In the genomic region with DNA sequence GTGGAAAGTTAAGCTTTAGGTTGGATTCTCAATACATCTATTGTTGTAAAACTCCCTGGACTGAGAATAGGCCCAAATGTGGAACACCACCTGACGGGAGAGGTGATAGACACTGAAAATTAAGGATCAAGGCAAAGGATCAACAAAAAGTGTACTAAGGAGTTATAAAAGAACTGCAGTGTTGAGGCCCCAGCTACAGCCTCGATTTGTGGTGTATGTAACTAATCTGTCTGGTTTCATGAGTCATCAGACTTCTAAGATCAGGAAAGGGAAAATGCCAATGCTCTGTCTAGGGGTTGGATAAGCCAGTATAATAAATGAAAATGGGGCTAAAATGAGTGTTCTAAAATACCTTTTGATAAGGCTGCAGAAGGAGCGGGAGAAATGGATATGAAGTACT, we compare ENCODE assay signal across 8 mouse cellular contexts. TPM values are rescaled to one million over a fixed set of nuclear protein-coding genes. Genes with fewer than 3 reads are reported as not detected.
DNase-seq lines count a peak whose midpoint lies in the region; ATAC-seq and TF ChIP-seq lines count a peak whose summit lies in the region.

No protein-coding gene starts in this region.

- peak overlapping the region; percentile 97 for H3K9ac ChIP-seq in forebrain, postnatal 0 days
- peak overlapping the region; percentile 98; the same call in 1 of the 2 replicates for H3K9ac ChIP-seq in midbrain, embryonic 12.5 days (replicated peaks)

- H3K9me3 ChIP-seq in forebrain, postnatal 0 days (ENCODE audit: low read length): no peaks in the 10 kb centered on the region
- no peaks in the 10 kb centered on the region for H3K9me3 ChIP-seq in midbrain, embryonic 12.5 days

- no peak overlapping the region for H3K4me3 ChIP-seq in kidney, adult 2 months (ENCODE audit: insufficient read depth, low read depth, low read length)
- H3K4me3 ChIP-seq in forebrain, postnatal 0 days (ENCODE audit: low read depth, low read length): peak overlapping the region; percentile 64
- H3K4me3 ChIP-seq in midbrain, embryonic 12.5 days: peak overlapping the region; percentile 94

- H3K4me2 ChIP-seq in forebrain, postnatal 0 days (ENCODE audit: low read depth): peak overlapping the region; percentile 84
- H3K4me2 ChIP-seq in midbrain, embryonic 12.5 days (replicated peaks): peak overlapping the region; percentile 94

- no peak for TF ChIP-seq CTCF in kidney, adult 2 months (conservative IDR thresholded peaks at IDR 0.05; ENCODE audit: insufficient read depth, insufficient read length, low read depth, low read length)
- no peak for TF ChIP-seq CTCF in forebrain, postnatal 0 days (IDR thresholded peaks at IDR 0.05; ENCODE audit: low read depth)

- DNase-seq in kidney, adult 2 months: no peak
- no peak for DNase-seq in kidney, postnatal 36 days
- peak; percentile 47 for DNase-seq in MEL-GATA-1-ER (ENCODE audit: extremely low read depth, low read depth)
- no peak for DNase-seq in forebrain, postnatal 0 days
- DNase-seq in thymus, postnatal 0 days (ENCODE audit: low spot score): no peak
- DNase-seq in retina, postnatal 1 day: no peak
- DNase-seq in ovary, postnatal 14 days (ENCODE audit: low spot score): no peak

- H3K4me1 ChIP-seq in kidney, adult 2 months (ENCODE audit: control insufficient read depth, insufficient read depth, low read length): peaks cover 6% of the 10 kb centered on the region
- peaks cover 21% of the 10 kb centered on the region for H3K4me1 ChIP-seq in forebrain, postnatal 0 days (ENCODE audit: insufficient read depth)
- peaks cover 24% of the 10 kb centered on the region for H3K4me1 ChIP-seq in midbrain, embryonic 12.5 days

- peak overlapping the region; percentile 36; the same call in 1 of the 2 replicates for H3K27ac ChIP-seq in kidney, adult 2 months (ENCODE audit: insufficient read depth, low read depth, low read length)
- H3K27ac ChIP-seq in forebrain, postnatal 0 days (ENCODE audit: low read depth, low read length): peak overlapping the region; percentile 100
- no peak overlapping the region for H3K27ac ChIP-seq in midbrain, embryonic 12.5 days (replicated peaks)

- TF ChIP-seq POLR2A in kidney, adult 2 months (IDR thresholded peaks at IDR 0.05; ENCODE audit: low read depth, low read length): no peak

- no peaks in the 10 kb centered on the region for H3K27me3 ChIP-seq in kidney, adult 2 months (replicated peaks; ENCODE audit: control insufficient read depth, insufficient read depth, low read length)
- no peaks in the 10 kb centered on the region for H3K27me3 ChIP-seq in forebrain, postnatal 0 days (ENCODE audit: insufficient read depth, low read length)
- no peaks in the 10 kb centered on the region for H3K27me3 ChIP-seq in midbrain, embryonic 12.5 days

- WGBS in kidney, adult 2 months: 15% methylated on average over 3 of the region's 3 CpGs
- 16% methylated on average over 3 of the region's 3 CpGs for WGBS in forebrain, postnatal 0 days
- WGBS in midbrain, embryonic 12.5 days: 34% methylated on average over 3 of the region's 3 CpGs

- no peak for ATAC-seq in forebrain, postnatal 0 days
- no peak for ATAC-seq in midbrain, embryonic 12.5 days (ENCODE audit: low FRiP score, low read depth)

- no peaks in the 10 kb centered on the region; the same call in 1 of the 2 replicates for H3K36me3 ChIP-seq in kidney, adult 2 months (ENCODE audit: control insufficient read depth, insufficient read depth, low read length)
- H3K36me3 ChIP-seq in forebrain, postnatal 0 days (ENCODE audit: insufficient read depth): no peaks in the 10 kb centered on the region
- peaks cover 2% of the 10 kb centered on the region; the same call in 1 of the 2 replicates for H3K36me3 ChIP-seq in midbrain, embryonic 12.5 days

RNA-seq across cellular contexts. Expression of a gene that starts 1.9 kb away (rescaled TPM):
- 16.8 and 17.9 TPM in 2 replicates for polyA plus RNA-seq in kidney, adult 2 months (2012; rRNA removed)
- 75.8 and 103 TPM in 2 replicates for total RNA-seq in forebrain, postnatal 0 days (2014; rRNA removed)
- 30.8 and 48.6 TPM in 2 replicates for polyA plus RNA-seq in forebrain, postnatal 0 days (2015; fragmentation: Nextera tagmentation; extraction: Ambion mirVana)
- polyA plus RNA-seq in midbrain, embryonic 12.5 days (2016; fragmentation: Nextera tagmentation; extraction: Ambion mirVana): 64.0 and 69.1 TPM in 2 replicates
- polyA plus RNA-seq in thymus, postnatal 0 days (2015; fragmentation: Nextera tagmentation; extraction: Ambion mirVana): 36.5 and 45.2 TPM in 2 replicates

RNA-seq across cellular contexts. Expression of a gene that starts 29.2 kb away (rescaled TPM):
- polyA plus RNA-seq in kidney, adult 2 months (2012; rRNA removed): 6.5 and 9.3 TPM in 2 replicates
- total RNA-seq in forebrain, postnatal 0 days (2014; rRNA removed): 50.2 and 64.7 TPM in 2 replicates
- 47.7 and 48.7 TPM in 2 replicates for polyA plus RNA-seq in forebrain, postnatal 0 days (2015; fragmentation: Nextera tagmentation; extraction: Ambion mirVana)
- polyA plus RNA-seq in midbrain, embryonic 12.5 days (2016; fragmentation: Nextera tagmentation; extraction: Ambion mirVana): 63.9 and 65.2 TPM in 2 replicates
- 67.9 and 68.5 TPM in 2 replicates for polyA plus RNA-seq in thymus, postnatal 0 days (2015; fragmentation: Nextera tagmentation; extraction: Ambion mirVana)
